Mouse (Mus musculus) stomach, embryonic 14.5 days (tissue): ENCODE measurements around the gene B4galnt3. TPM values are rescaled to one million over a fixed set of nuclear protein-coding genes. Genes with fewer than 3 reads are reported as not detected.

Source experiments
- ATAC-seq: fragments of 200-750 bp; cut with Nextera tagmentation; 2 replicates; pipeline ENCODE4 v1.8.0; 2017; ENCODE audit warnings: low read depth, moderate TSS enrichment; ENCODE audit not compliant: insufficient number of reproducible peaks, insufficient read depth, low FRiP score
- H3K27ac ChIP-seq: fragments of 300-500 bp; sonication (generic); 2 replicates; pipeline ENCODE4 v1.5.1; 2014; ENCODE audit warnings: mild to moderate bottlenecking, low read length, moderate library complexity, mixed read lengths
- H3K27me3 ChIP-seq: fragments of 300-500 bp; sonication (generic); 2 replicates; pipeline ENCODE4 v1.6.1; 2014; ENCODE audit warnings: low read length, control low read depth, mixed read lengths; ENCODE audit not compliant: control insufficient read depth, insufficient read depth
- H3K36me3 ChIP-seq: fragments of 300-500 bp; sonication (generic); 2 replicates; pipeline ENCODE4 v1.6.1; 2014; ENCODE audit warnings: mild to moderate bottlenecking, control low read depth, low read length, moderate library complexity, mixed read lengths; ENCODE audit not compliant: control insufficient read depth, insufficient read depth
- H3K4me1 ChIP-seq: fragments of 300-500 bp; sonication (generic); 2 replicates; pipeline ENCODE4 v1.6.1; 2014; ENCODE audit warnings: low read length, control low read depth, mixed read lengths; ENCODE audit not compliant: control insufficient read depth, insufficient read depth
- H3K4me2 ChIP-seq: fragments of 300-500 bp; sonication (generic); replicated peaks from 2 replicates; pipeline ENCODE4 v1.6.1; 2014; ENCODE audit warnings: low read depth, low read length, control low read depth
- H3K4me3 ChIP-seq: fragments of 300-500 bp; sonication (generic); 2 replicates; pipeline ENCODE4 v1.5.1; 2014; ENCODE audit warnings: low read depth, low read length, control low read depth
- H3K9ac ChIP-seq: fragments of 300-500 bp; sonication (generic); replicated peaks from 2 replicates; pipeline ENCODE4 v1.6.1; 2014; ENCODE audit warnings: low read depth, mild to moderate bottlenecking, control low read depth, low read length, moderate library complexity, mixed read lengths
- H3K9me3 ChIP-seq: fragments of 300-500 bp; sonication (generic); 2 replicates; pipeline ENCODE4 v1.6.1; 2016; ENCODE audit warnings: low read depth, low read length, control low read depth; ENCODE audit not compliant: control insufficient read depth
- WGBS: fragments of 180-500 bp; shearing (Covaris S2); extraction: QIAGEN DNeasy Blood & Tissue Kit; methylation state at CpG from one replicate; pipeline ENCODE4 v1.1.7; 2014; 5-methylcytosine and 5-hydroxymethylcytosine counted together
- polyA plus RNA-seq: library from polyadenylated mRNA; unstranded; fragments of >200 nt; fragmentation: Nextera tagmentation; extraction: Ambion mirVana; gene quantifications from 2 replicates; pipeline ENCODE4 v1.2.1, GENCODE M21; 2014

The B4galnt3 gene
- polyA plus RNA-seq, 1 experiment from 2014 or later = 0.09 TPM

DNA sequence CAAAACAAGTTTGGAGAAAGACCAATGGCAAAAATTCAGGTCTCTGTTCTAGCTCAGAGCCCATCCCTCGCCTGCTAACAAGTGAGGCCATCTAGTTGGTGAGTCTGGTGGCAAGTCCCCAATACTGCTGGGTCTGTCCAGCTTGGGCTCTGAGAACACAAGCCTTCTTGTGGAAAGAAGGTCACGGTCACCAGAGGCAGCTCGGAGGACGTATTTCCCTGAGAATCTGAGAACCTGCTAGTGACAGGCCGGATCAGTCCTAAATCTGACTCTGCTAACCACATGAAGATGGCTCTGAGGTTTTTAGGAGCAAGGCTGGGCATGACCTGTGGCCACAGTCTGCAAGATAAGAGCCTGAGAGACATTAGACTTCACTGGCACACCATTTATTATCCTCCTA is 47.7 kb downstream of the B4galnt3 start:
- no peaks in the 10 kb centered on the region for H3K9me3 ChIP-seq
- no peak overlapping the region for H3K9ac ChIP-seq
- no peak for ATAC-seq
- H3K36me3 ChIP-seq = no peaks in the 10 kb centered on the region
- H3K27ac ChIP-seq = no peak overlapping the region
- H3K4me1 ChIP-seq = no peaks in the 10 kb centered on the region
- no peak overlapping the region for H3K4me2 ChIP-seq
- H3K27me3 ChIP-seq = no peaks in the 10 kb centered on the region
- WGBS = 79% methylated on average over 5 of the region's 5 CpGs
- H3K4me3 ChIP-seq = no peak overlapping the region

DNA sequence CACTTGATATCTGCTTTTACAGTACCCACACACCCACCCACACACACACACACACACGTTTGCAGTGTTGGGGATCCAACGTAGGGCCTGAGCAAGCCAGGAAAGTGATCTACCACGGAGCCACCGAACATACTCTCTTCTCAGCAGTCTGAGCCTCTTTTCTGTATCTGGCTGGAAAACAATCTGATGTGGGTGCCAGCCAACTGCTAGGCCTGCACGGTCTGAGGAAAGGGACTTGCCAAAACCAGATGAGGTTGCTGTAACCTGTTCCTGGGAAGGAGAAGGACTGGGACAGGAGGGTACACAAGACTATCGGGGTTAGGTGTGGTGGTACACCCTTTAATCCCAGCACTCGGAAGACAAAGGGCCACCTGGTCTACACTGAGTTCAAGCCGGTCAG is 51.1 kb downstream of the B4galnt3 start:
- H3K27me3 ChIP-seq = no peaks in the 10 kb centered on the region
- no peak overlapping the region for H3K4me2 ChIP-seq
- 73% methylated on average over 8 of the region's 8 CpGs for WGBS
- no peak overlapping the region for H3K9ac ChIP-seq
- no peaks in the 10 kb centered on the region for H3K36me3 ChIP-seq
- H3K9me3 ChIP-seq = no peaks in the 10 kb centered on the region
- 0 out of 2 replicates have a peak, but pooled peaks cover 3% of the 10 kb centered on the region for H3K4me1 ChIP-seq
- H3K27ac ChIP-seq = no peak overlapping the region
- H3K4me3 ChIP-seq = no peak overlapping the region
- ATAC-seq = no peak

DNA sequence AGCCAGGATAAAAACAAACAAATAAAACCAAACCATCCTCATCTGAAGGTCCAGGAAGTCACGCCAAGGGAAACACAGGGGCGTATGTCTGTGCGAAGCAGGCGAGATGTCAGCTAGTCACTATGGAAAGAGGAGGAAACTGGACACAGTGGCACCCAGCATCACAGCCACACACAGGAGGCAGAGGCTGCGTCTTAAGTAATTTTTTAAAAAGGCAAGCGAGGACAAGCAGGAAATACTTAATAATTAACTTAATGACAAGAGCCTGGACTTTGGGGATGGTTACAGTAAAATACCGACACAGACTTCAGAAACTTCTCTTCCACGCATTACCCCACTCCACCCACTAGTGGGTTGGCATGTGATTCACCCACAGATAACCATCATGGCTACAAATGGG is 51.8 kb downstream of the B4galnt3 start:
- Histone ChIP-seq H3K36me3 (no peaks in the 10 kb centered on the region), H3K27me3 (no peaks in the 10 kb centered on the region), H3K9ac (no peak overlapping the region), H3K9me3 (no peaks in the 10 kb centered on the region), H3K4me1 (0 out of 2 replicates have a peak, but pooled peaks cover 3% of the 10 kb centered on the region), H3K27ac (no peak overlapping the region), H3K4me2 (no peak overlapping the region), H3K4me3 (no peak overlapping the region)
- WGBS = 72% methylated on average over 8 of the region's 8 CpGs
- ATAC-seq = no peak

DNA sequence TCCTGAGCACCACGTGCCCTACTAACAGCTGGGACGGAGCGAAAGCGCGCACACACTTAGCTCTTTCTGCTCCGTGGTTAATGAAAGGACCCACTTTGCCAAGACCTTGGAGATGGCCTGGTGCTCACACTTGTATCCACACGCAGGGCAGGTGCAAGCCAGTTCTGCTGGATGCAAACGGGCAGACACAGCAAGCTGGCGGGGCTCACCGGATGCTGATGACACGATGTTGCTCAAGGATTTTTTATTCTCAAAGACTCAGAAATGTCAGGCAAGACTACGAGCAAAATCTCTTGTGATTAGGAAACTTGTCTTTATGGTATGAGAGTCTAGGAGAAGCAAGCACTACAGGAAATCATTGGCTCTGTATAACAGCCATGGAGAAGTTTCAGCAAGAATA is 52.9 kb downstream of the B4galnt3 start:
- 0 out of 2 replicates have a peak, but pooled peaks cover 3% of the 10 kb centered on the region for H3K4me1 ChIP-seq
- no peak for ATAC-seq
- 82% methylated on average over 12 of the region's 12 CpGs for WGBS
- H3K4me2 ChIP-seq = no peak overlapping the region
- H3K27me3 ChIP-seq = no peaks in the 10 kb centered on the region
- H3K36me3 ChIP-seq = no peaks in the 10 kb centered on the region
- no peak overlapping the region for H3K27ac ChIP-seq
- no peaks in the 10 kb centered on the region for H3K9me3 ChIP-seq
- H3K4me3 ChIP-seq = no peak overlapping the region
- H3K9ac ChIP-seq = no peak overlapping the region

DNA sequence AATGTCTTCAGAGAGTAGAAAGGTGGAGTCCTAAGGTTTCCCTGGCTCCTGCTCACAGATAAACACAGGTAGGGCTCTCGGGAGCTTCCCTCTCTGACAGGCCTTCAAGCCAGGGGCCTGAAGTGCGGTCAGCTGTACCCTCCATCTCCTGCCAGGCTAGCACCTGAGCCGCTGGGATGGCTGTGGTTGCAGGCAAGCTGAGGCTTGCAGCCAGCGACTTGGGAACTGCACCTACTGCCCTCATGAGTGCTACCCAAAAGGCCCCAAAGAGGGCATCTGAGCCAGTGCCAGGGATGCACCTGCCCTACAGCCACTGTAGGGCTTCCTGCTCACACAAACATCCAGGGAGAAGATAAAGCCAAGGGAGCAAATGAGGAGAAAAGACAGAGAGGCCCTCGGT is 53.9 kb downstream of the B4galnt3 start:
- H3K27ac ChIP-seq = no peak overlapping the region
- no peaks in the 10 kb centered on the region for H3K9me3 ChIP-seq
- H3K36me3 ChIP-seq = no peaks in the 10 kb centered on the region
- WGBS = 61% methylated on average over 5 of the region's 5 CpGs
- no peak for ATAC-seq
- no peaks in the 10 kb centered on the region for H3K27me3 ChIP-seq
- H3K4me1 ChIP-seq = 0 out of 2 replicates have a peak, but pooled peaks cover 3% of the 10 kb centered on the region
- no peak overlapping the region for H3K9ac ChIP-seq
- H3K4me3 ChIP-seq = no peak overlapping the region
- no peak overlapping the region for H3K4me2 ChIP-seq

DNA sequence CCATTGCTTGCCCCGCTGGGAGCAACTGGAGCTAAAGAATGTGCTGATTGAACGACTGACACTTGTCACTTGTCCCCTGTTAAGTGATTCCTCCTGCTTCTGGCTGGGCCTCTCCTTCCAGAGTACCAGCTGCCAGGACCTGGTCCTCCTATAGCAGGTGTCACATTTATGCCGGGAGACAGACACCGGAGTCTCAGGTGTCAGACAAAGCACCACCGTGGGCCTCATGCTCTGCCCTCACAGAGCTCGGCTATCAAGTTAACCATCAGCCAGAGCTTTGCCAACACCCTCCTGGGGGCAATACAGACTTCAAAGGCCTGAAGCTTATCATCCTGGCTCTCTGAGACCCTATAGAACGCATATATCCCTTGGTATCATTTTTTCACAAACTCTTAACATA is 58.5 kb downstream of the B4galnt3 start:
- Histone ChIP-seq H3K9ac (no peak overlapping the region), H3K36me3 (no peaks in the 10 kb centered on the region), H3K27ac (no peak overlapping the region), H3K4me2 (no peak overlapping the region), H3K27me3 (no peaks in the 10 kb centered on the region), H3K4me3 (no peak overlapping the region), H3K4me1 (0 out of 2 replicates have a peak, but pooled peaks cover 3% of the 10 kb centered on the region), H3K9me3 (no peaks in the 10 kb centered on the region)
- no peak for ATAC-seq
- 54% methylated on average over 7 of the region's 7 CpGs for WGBS

DNA sequence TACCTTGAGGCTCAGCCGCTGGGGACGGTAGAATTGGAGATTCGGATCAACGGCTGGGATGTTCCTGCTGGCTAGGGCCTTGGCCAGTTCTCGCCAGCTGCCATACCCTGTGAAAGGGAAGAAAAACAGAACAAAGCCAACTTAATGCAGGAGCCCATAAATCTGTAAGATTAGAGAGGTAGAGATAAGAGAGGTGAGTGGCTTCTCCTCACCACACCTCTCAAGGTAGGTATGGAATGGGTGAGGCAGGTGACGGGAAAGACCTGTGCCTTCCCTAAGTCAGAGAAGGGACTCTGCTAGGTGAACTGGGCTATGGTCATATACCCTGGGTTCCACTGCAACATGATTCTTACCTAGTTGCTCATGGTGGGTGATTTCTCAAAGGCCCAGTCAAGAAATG is 61.5 kb downstream of the B4galnt3 start:
- H3K9me3 ChIP-seq = no peaks in the 10 kb centered on the region
- no peaks in the 10 kb centered on the region for H3K27me3 ChIP-seq
- no peak overlapping the region for H3K4me2 ChIP-seq
- H3K4me3 ChIP-seq = no peak overlapping the region
- H3K36me3 ChIP-seq = no peaks in the 10 kb centered on the region
- WGBS = 88% methylated on average over 6 of the region's 6 CpGs
- H3K27ac ChIP-seq = no peak overlapping the region
- H3K4me1 ChIP-seq = no peaks in the 10 kb centered on the region
- no peak overlapping the region for H3K9ac ChIP-seq
- no peak for ATAC-seq

DNA sequence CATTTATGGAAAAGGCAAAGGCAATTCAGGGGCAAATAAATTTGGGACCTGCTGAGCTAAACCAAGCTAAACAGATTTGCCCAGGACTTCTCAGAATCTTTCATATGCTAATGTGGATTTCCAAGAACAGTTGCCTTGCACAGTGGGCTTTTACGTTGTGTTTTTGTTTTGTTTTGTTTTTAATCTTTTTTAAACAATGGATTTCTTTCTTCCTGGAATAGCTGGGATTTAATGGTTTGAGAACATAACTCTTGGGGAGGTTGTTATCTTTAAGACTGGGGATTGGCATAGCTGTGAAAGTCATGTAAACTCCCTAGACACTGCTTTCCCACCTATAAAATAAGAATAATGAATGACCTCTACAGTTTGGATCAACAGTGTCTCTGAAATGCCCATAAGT is 63.9 kb downstream of the B4galnt3 start:
- Histone ChIP-seq H3K27me3 (no peaks in the 10 kb centered on the region), H3K9me3 (no peaks in the 10 kb centered on the region), H3K9ac (no peak overlapping the region), H3K27ac (no peak overlapping the region), H3K4me2 (no peak overlapping the region), H3K36me3 (no peaks in the 10 kb centered on the region), H3K4me3 (no peak overlapping the region), H3K4me1 (no peaks in the 10 kb centered on the region)
- no peak for ATAC-seq
- WGBS = 45% methylated on average over 1 of the region's 1 CpGs

DNA sequence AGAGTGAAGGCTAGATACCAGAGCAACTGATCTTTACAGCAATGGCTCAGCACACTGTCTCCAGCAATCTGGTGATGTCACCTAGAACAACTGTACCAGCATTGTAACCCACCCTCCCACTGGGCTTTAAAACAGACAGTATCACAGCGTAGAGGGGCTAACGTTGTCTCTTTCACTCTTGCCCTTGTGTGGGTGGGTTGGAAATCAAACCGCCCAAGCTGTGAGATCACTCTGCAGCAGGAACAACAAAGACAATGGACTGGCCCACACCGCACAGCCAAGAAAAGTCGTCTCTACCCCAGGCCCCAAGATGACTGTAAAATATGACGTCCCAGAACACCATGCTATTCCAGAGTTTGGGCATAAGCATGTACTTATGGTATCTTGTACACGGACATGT is 64.6 kb downstream of the B4galnt3 start:
- no peaks in the 10 kb centered on the region for H3K4me1 ChIP-seq
- H3K4me2 ChIP-seq = no peak overlapping the region
- WGBS = 85% methylated on average over 7 of the region's 7 CpGs
- H3K9ac ChIP-seq = no peak overlapping the region
- ATAC-seq = no peak
- no peak overlapping the region for H3K4me3 ChIP-seq
- H3K27ac ChIP-seq = no peak overlapping the region
- H3K27me3 ChIP-seq = no peaks in the 10 kb centered on the region
- H3K36me3 ChIP-seq = no peaks in the 10 kb centered on the region
- H3K9me3 ChIP-seq = no peaks in the 10 kb centered on the region
